Mouse (Mus musculus) small intestine, adult 2 months (tissue): Measurements from ENCODE around the gene Nphs1. TPM values are rescaled to one million over a fixed set of nuclear protein-coding genes. Genes with fewer than 3 reads are reported as not detected.

Experiments
- H3K27ac ChIP-seq: fragments of 200-500 bp; 2 replicates; pipeline ENCODE4 v1.5.1; 2012; ENCODE audit warnings: low read depth, low read length, control low read depth, inconsistent platforms; ENCODE audit not compliant: insufficient read depth
- H3K27me3 ChIP-seq: fragments of 200-500 bp; 2 replicates; pipeline ENCODE4 v1.6.1; 2012; ENCODE audit warnings: mild to moderate bottlenecking, moderate library complexity, low read length, inconsistent platforms; ENCODE audit not compliant: control insufficient read depth, insufficient read depth
- H3K36me3 ChIP-seq: fragments of 200-500 bp; 2 replicates; pipeline ENCODE4 v1.6.1; 2012; ENCODE audit warnings: mild to moderate bottlenecking, low read length, control low read depth, inconsistent platforms; ENCODE audit not compliant: control insufficient read depth, insufficient read depth
- H3K4me1 ChIP-seq: fragments of 200-500 bp; 2 replicates; pipeline ENCODE4 v1.6.1; 2012; ENCODE audit warnings: low read length, inconsistent platforms, mixed read lengths; ENCODE audit not compliant: control insufficient read depth, insufficient read depth, insufficient read length
- H3K4me3 ChIP-seq: fragments of 200-500 bp; 2 replicates; pipeline ENCODE4 v1.5.1; 2012; ENCODE audit warnings: low read depth, mild to moderate bottlenecking, control low read depth, inconsistent platforms, low read length, moderate library complexity
- CTCF ChIP-seq: fragments of 200-500 bp; IDR thresholded peaks from 2 replicates; pipeline ENCODE4 v1.5.1; 2012; ENCODE audit warnings: low read depth, mild to moderate bottlenecking, control low read depth, inconsistent platforms, low read length, moderate library complexity, mixed read lengths; ENCODE audit not compliant: insufficient replicate concordance, insufficient read length; ENCODE audit errors: extremely low read depth
- POLR2A ChIP-seq: fragments of 200-500 bp; IDR thresholded peaks from 2 replicates; pipeline ENCODE4 v1.6.1; 2012; ENCODE audit warnings: low read depth, mild to moderate bottlenecking, control low read depth, inconsistent platforms, low read length, moderate library complexity
- WGBS: fragments of 180-500 bp; shearing (Covaris S2); methylation state at CpG from one replicate; pipeline ENCODE4 v1.1.7; 2018; 5-methylcytosine and 5-hydroxymethylcytosine counted together
- polyA plus RNA-seq: library from polyadenylated mRNA; depleted of rRNA; stranded (reverse); fragments of >200 nt; gene quantifications from 2 replicates; pipeline ENCODE4 v1.2.3, GENCODE M21; 2012

The Nphs1 gene
- polyA plus RNA-seq, 1 experiment: 0.14 TPM

GRCm38 (mm10) chr7:30439734-30440133 is 18.4 kb upstream of the Nphs1 start:
- 81% methylated on average over 13 of the region's 13 CpGs for WGBS
- Histone ChIP-seq H3K27me3 (0 out of 2 replicates have a peak, but pooled peaks cover 4% of the 10 kb centered on the region), H3K36me3 (peaks cover 7% of the 10 kb centered on the region), H3K27ac (no peak overlapping the region), H3K4me1 (peaks cover 6% of the 10 kb centered on the region), H3K4me3 (no peak overlapping the region)
- TF ChIP-seq CTCF: no peak
- TF ChIP-seq POLR2A: no peak

- TF ChIP-seq CTCF (peak; percentile 77; the same call in 1 of the 2 replicates), POLR2A (no peak)
- 0 out of 2 replicates have a peak, but pooled peaks cover 4% of the 10 kb centered on the region for H3K27me3 ChIP-seq
- peaks cover 10% of the 10 kb centered on the region for H3K4me1 ChIP-seq
- H3K36me3 ChIP-seq: peaks cover 4% of the 10 kb centered on the region; the same call in 1 of the 2 replicates
- no peak overlapping the region for H3K27ac ChIP-seq
- 5% methylated on average over 5 of the region's 5 CpGs for WGBS
- H3K4me3 ChIP-seq: no peak overlapping the region
These were observed 17.4 kb upstream of the Nphs1 start for GRCm38 (mm10) chr7:30440697-30441096.

- WGBS: 15% methylated on average over 9 of the region's 9 CpGs
- peak overlapping the region; percentile 70 for H3K4me3 ChIP-seq
- H3K27me3 ChIP-seq: 0 out of 2 replicates have a peak, but pooled peaks cover 4% of the 10 kb centered on the region
- TF ChIP-seq CTCF (no peak), POLR2A (no peak)
- H3K27ac ChIP-seq: no peak overlapping the region
- H3K36me3 ChIP-seq: peaks cover 3% of the 10 kb centered on the region; the same call in 1 of the 2 replicates
- H3K4me1 ChIP-seq: peaks cover 18% of the 10 kb centered on the region
These were observed 14.4 kb upstream of the Nphs1 start for GRCm38 (mm10) chr7:30443696-30444095.

GRCm38 (mm10) chr7:30444154-30444970 is 13.8 kb upstream of the Nphs1 start:
- Histone ChIP-seq H3K36me3 (peaks cover 3% of the 10 kb centered on the region; the same call in 1 of the 2 replicates), H3K27ac (no peak overlapping the region), H3K4me1 (peaks cover 18% of the 10 kb centered on the region), H3K4me3 (peak overlapping the region; percentile 70), H3K27me3 (0 out of 2 replicates have a peak, but pooled peaks cover 4% of the 10 kb centered on the region)
- WGBS: 2% methylated on average over 38 of the region's 38 CpGs
- TF ChIP-seq CTCF: no peak
- no peak for TF ChIP-seq POLR2A

- H3K36me3 ChIP-seq: peaks cover 3% of the 10 kb centered on the region; the same call in 1 of the 2 replicates
- no peak for TF ChIP-seq POLR2A
- TF ChIP-seq CTCF: no peak
- H3K4me3 ChIP-seq: peak within 1 kb of the TSS; percentile 70
- peaks cover 18% of the 10 kb centered on the region for H3K4me1 ChIP-seq
- 2% methylated on average over 71 of the region's 72 CpGs for WGBS
- H3K27ac ChIP-seq: peak within 1 kb of the TSS; percentile 71
- H3K27me3 ChIP-seq: 0 out of 2 replicates have a peak, but pooled peaks cover 4% of the 10 kb centered on the region
These were observed 13.0 kb upstream of the Nphs1 start, which contains the start of gene Aplp1 for GRCm38 (mm10) chr7:30444971-30445751. Gene Aplp1 (minus strand): TSS chr7:30445535.

GRCm38 (mm10) chr7:30450241-30450640 is 7.9 kb upstream of the Nphs1 start:
- H3K4me1 ChIP-seq: peaks cover 21% of the 10 kb centered on the region
- TF ChIP-seq POLR2A (no peak), CTCF (no peak)
- no peak overlapping the region for H3K4me3 ChIP-seq
- 70% methylated on average over 7 of the region's 7 CpGs for WGBS
- peaks cover 10% of the 10 kb centered on the region for H3K27me3 ChIP-seq
- no peak overlapping the region for H3K27ac ChIP-seq
- no peaks in the 10 kb centered on the region for H3K36me3 ChIP-seq

GRCm38 (mm10) chr7:30453327-30453726 is 4.8 kb upstream of the Nphs1 start:
- H3K4me3 ChIP-seq: peak overlapping the region; percentile 4; the same call in 1 of the 2 replicates
- H3K27me3 ChIP-seq: peaks cover 36% of the 10 kb centered on the region
- no peak for TF ChIP-seq POLR2A
- no peak for TF ChIP-seq CTCF
- H3K4me1 ChIP-seq: peaks cover 13% of the 10 kb centered on the region
- 22% methylated on average over 25 of the region's 25 CpGs for WGBS
- no peaks in the 10 kb centered on the region for H3K36me3 ChIP-seq
- no peak overlapping the region for H3K27ac ChIP-seq
